Mouse (Mus musculus) layer of hippocampus, adult 2 months (tissue): ENCODE measurements at regions not wholly inside any gene's neighbourhood (a gene's known extent, or its start where the extent isn't known, plus 50 kb on each side); places are given as distances from the start of the nearest gene placed in this dataset.

ENCODE experiments used
- DNase-seq, 2 experiments: peaks; one replicate each; pipeline ENCODE4 v3.0.0; 2022; ENCODE audit warnings: low spot score in 2 of 2
- H3K27ac ChIP-seq: fragments of 200-600 bp; 2 replicates; pipeline ENCODE4 v1.8.1; 2022
- H3K4me3 ChIP-seq: fragments of 200-600 bp; 2 replicates; pipeline ENCODE4 v1.8.1; 2022; ENCODE audit warnings: mild to moderate bottlenecking
- CTCF ChIP-seq: fragments of 200-600 bp; conservative IDR thresholded peaks from 2 replicates; pipeline ENCODE4 v1.8.1; 2022; ENCODE audit warnings: antibody characterized with exemption, mild to moderate bottlenecking, moderate library complexity

DNA sequence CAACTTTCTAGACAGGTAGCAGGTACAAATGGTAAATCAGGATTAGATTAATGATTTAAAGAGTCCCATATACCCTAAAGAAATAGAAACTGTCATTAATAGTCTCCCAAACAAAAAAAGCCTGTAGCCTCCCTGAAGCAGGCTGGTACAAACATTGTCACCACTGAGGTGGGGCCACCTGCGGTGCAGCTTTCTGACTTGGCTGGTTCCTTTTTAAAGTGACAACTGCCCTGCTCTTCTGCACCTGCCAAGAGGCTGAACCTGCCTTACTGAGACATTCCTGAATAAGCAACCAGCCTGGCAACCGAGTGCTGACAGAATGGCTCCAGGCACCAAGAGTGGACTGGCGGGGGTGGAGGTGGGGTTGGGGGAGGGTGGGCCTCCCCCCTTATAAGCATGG, 687.0 kb upstream of the Vrk2 start:
- no peak overlapping the region for H3K27ac ChIP-seq
- no peak overlapping the region for H3K4me3 ChIP-seq
- no peak for DNase-seq
- TF ChIP-seq CTCF: no peak

GRCm38 (mm10) chr11:27264253-27264652, 670.5 kb upstream of the Vrk2 start:
- Histone ChIP-seq H3K4me3 (no peak overlapping the region), H3K27ac (no peak overlapping the region)
- peak; percentile 85 for TF ChIP-seq CTCF
- DNase-seq: peak; percentile 13 to 71

- H3K4me3 ChIP-seq: no peak overlapping the region
- TF ChIP-seq CTCF: no peak
- H3K27ac ChIP-seq: no peak overlapping the region
- DNase-seq: no peak
These were observed 664.7 kb upstream of the Vrk2 start for GRCm38 (mm10) chr11:27258521-27258920.

DNA sequence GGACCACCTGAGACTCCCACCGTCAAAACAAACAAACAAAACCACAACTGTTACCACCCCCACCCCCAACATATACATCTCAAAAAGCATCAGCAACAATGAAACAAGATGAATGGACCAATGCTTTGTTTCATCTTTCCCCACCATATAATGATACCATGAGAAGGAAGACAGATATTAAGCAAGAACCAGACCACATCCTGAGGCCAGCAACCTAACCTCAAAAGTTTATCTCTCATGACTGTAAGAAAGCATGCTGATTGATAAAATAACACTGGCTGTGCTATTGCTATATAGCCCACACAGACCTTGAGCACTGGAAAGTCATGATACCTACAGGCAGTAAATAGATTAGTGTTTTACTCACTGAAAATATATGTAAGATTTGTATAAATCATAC, 642.1 kb upstream of the Vrk2 start:
- H3K27ac ChIP-seq: no peak overlapping the region
- no peak overlapping the region for H3K4me3 ChIP-seq
- no peak for TF ChIP-seq CTCF
- DNase-seq: no peak

GRCm38 (mm10) chr11:27226454-27226853, 632.7 kb upstream of the Vrk2 start:
- no peak overlapping the region for H3K27ac ChIP-seq
- TF ChIP-seq CTCF: no peak
- no peak for DNase-seq
- H3K4me3 ChIP-seq: no peak overlapping the region

DNA sequence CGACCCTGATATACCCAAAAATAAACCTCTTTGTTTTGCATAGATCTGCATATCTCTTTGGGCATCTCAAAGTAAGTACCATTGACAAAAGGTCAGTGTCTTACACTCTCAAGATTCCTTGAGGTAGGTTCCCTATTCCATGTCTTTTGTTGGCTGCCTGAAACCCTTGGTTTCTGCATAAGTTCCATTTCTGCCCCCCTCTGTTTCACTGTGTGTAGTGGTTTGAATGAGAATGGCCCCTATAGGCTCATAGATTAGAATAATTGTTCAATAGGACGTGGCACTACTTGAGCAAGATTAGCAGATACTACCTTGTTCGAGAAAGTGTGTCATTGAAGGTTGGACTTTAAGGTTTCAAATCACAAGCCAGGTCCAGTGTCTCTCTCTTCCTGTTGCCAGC, 628.6 kb upstream of the Vrk2 start:
- TF ChIP-seq CTCF: no peak
- no peak for DNase-seq

GRCm38 (mm10) chr11:27221956-27222355, 628.2 kb upstream of the Vrk2 start:
- Histone ChIP-seq H3K27ac (no peak overlapping the region), H3K4me3 (no peak overlapping the region)
- TF ChIP-seq CTCF: no peak
- DNase-seq: no peak

More for the DNA sequence above, 628.6 kb upstream of the Vrk2 start:
- no peak overlapping the region for H3K27ac ChIP-seq
- no peak overlapping the region for H3K4me3 ChIP-seq

- TF ChIP-seq CTCF: peak; percentile 87
- H3K4me3 ChIP-seq: no peak overlapping the region
- DNase-seq: no peak
- H3K27ac ChIP-seq: no peak overlapping the region
These were observed 626.2 kb upstream of the Vrk2 start for GRCm38 (mm10) chr11:27219715-27220699.

- H3K4me3 ChIP-seq: no peak overlapping the region
- no peak for DNase-seq
- no peak overlapping the region for H3K27ac ChIP-seq
- no peak for TF ChIP-seq CTCF
These were observed 622.0 kb upstream of the Vrk2 start for GRCm38 (mm10) chr11:27215752-27216151.

GRCm38 (mm10) chr11:27203330-27204214, 609.8 kb upstream of the Vrk2 start:
- H3K27ac ChIP-seq: no peak overlapping the region
- no peak for DNase-seq
- H3K4me3 ChIP-seq: no peak overlapping the region
- TF ChIP-seq CTCF: no peak

DNA sequence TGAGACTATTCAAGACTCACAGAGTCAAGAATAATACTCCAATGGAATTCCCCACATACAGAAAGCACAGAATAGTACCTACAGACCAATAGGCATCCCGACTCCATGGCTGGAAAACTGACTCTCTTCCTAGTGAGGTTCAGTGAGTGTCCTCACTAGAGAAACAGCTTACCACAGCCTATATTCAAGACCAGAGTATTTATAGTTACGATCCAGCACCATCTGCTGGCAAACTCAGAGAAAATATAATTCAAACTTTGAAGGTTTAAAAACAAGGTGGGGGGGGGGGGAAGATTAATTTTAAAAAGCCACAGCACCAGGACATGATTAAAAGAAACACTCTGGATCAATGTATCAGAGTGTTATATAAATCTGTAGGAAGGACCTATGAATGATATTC, 590.2 kb upstream of the Vrk2 start:
- no peak for DNase-seq
- peak; percentile 53 for TF ChIP-seq CTCF
- Histone ChIP-seq H3K27ac (no peak overlapping the region), H3K4me3 (no peak overlapping the region)

- DNase-seq: no peak
- no peak for TF ChIP-seq CTCF
- no peak overlapping the region for H3K27ac ChIP-seq
- H3K4me3 ChIP-seq: no peak overlapping the region
These were observed 589.6 kb upstream of the Vrk2 start for GRCm38 (mm10) chr11:27183422-27183821.

GRCm38 (mm10) chr11:27160411-27160810, 566.6 kb upstream of the Vrk2 start:
- no peak overlapping the region for H3K4me3 ChIP-seq
- DNase-seq: no peak
- TF ChIP-seq CTCF: no peak
- no peak overlapping the region for H3K27ac ChIP-seq
